Mouse (Mus musculus) limb, embryonic 12.5 days (tissue): ENCODE data around the gene Cuta. TPM values are rescaled to one million over a fixed set of nuclear protein-coding genes. Genes with fewer than 3 reads are reported as not detected.

Experiments
- ATAC-seq: fragments of 200-750 bp; cut with Nextera tagmentation; 2 replicates; pipeline ENCODE4 v1.8.0; 2017; ENCODE audit warnings: low read depth, moderate TSS enrichment; ENCODE audit not compliant: insufficient number of reproducible peaks, insufficient read depth, low FRiP score, low TSS enrichment
- H3K27ac ChIP-seq: fragments of 300-500 bp; sonication (generic); 2 replicates; pipeline ENCODE4 v1.5.1; 2016; ENCODE audit warnings: mild to moderate bottlenecking, moderate library complexity
- H3K27me3 ChIP-seq: fragments of 300-500 bp; sonication (generic); 2 replicates; pipeline ENCODE4 v1.6.1; 2016; ENCODE audit warnings: mild to moderate bottlenecking, moderate library complexity
- H3K36me3 ChIP-seq: fragments of 300-500 bp; sonication (generic); 2 replicates; pipeline ENCODE4 v1.6.1; 2016; ENCODE audit warnings: mild to moderate bottlenecking, moderate library complexity
- H3K4me1 ChIP-seq: fragments of 300-500 bp; sonication (generic); replicated peaks from 2 replicates; pipeline ENCODE4 v1.6.1; 2016
- H3K4me2 ChIP-seq: fragments of 300-500 bp; sonication (generic); 2 replicates; pipeline ENCODE4 v1.6.1; 2016; ENCODE audit warnings: mild to moderate bottlenecking, moderate library complexity
- H3K4me3 ChIP-seq: fragments of 300-500 bp; sonication (generic); replicated peaks from 2 replicates; pipeline ENCODE4 v1.5.1; 2016; ENCODE audit warnings: mild to moderate bottlenecking
- H3K9ac ChIP-seq: fragments of 300-500 bp; sonication (generic); replicated peaks from 2 replicates; pipeline ENCODE4 v1.6.1; 2016; ENCODE audit warnings: mild to moderate bottlenecking, moderate library complexity
- H3K9me3 ChIP-seq: fragments of 300-500 bp; sonication (generic); 2 replicates; pipeline ENCODE4 v1.6.1; 2016; ENCODE audit warnings: mild to moderate bottlenecking, moderate library complexity
- WGBS: fragments of 180-500 bp; shearing (Covaris S2); methylation state at CpG from one replicate; pipeline ENCODE4 v1.1.7; 2016; 5-methylcytosine and 5-hydroxymethylcytosine counted together
- polyA plus RNA-seq: library from polyadenylated mRNA; unstranded; fragments of >200 nt; fragmentation: Nextera tagmentation; extraction: Ambion mirVana; gene quantifications from 2 replicates; pipeline ENCODE4 v1.2.1, GENCODE M21; 2016

Gene Cuta
- polyA plus RNA-seq, 1 experiment from 2014 or later: 188 TPM

DNA sequence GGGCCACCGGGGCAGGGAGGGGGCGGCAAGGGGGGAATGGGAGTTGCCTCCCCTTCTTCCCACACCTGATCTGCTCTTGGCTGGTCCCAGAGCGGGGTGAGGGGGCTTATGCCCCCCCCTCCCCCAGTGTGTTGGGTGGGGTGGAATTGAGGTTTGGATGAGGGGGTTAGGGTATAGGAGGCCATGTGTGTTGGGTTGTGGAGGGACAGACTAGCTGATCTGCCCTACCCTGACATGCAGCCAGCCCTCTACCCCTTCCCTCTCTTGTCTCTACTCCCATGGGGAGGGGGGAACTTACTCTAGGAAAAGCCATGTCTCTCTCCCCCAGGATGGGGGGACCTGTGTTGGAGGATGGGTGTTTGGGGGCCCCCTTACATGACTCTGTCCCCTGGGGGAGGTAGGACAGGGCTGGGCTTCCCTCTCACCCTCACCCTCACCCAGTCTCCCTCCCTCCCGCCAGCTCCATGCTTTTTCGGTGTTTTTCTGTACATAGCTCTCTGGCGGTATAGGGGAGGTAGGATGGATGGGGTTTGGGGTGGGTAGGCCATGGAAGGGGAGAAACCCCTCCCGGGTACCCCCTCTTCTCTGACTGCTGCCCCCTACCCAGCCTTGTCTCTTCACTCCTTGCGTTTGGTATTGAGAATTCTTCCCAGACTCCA, 32.0 kb upstream of the Cuta start:
- Histone ChIP-seq H3K36me3 (peaks cover 57% of the 10 kb centered on the region), H3K9me3 (no peaks in the 10 kb centered on the region), H3K4me1 (peaks cover 32% of the 10 kb centered on the region), H3K27me3 (no peaks in the 10 kb centered on the region), H3K27ac (peak overlapping the region; percentile 17; the same call in 1 of the 2 replicates), H3K4me3 (peak overlapping the region; percentile 82), H3K4me2 (peak overlapping the region; percentile 74), H3K9ac (peak overlapping the region; percentile 47; the same call in 1 of the 2 replicates)
- no peak for ATAC-seq
- WGBS: 68% methylated on average over 8 of the region's 8 CpGs

DNA sequence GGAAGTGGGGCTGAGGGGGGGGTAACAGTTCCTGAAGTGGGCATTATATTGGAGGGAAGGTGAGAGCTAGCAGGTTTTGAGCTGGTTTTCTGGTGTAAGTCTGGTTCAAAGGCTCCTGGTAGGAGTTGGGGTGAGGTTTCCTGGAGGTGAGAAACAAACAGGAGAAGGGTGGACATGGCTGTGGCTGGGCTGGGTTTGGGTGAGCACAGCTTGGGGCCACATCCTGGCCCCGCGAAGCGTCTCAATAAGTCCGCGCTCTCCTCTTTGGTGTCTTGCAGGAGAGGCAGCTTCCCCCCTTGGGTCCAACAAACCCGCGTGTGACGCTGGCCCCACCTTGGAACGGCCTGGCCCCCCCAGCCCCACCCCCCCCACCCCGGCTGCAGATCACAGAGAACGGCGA, 30.9 kb upstream of the Cuta start:
- Histone ChIP-seq H3K4me1 (peaks cover 26% of the 10 kb centered on the region), H3K9me3 (no peaks in the 10 kb centered on the region), H3K27ac (no peak overlapping the region), H3K27me3 (no peaks in the 10 kb centered on the region), H3K36me3 (peaks cover 57% of the 10 kb centered on the region), H3K4me2 (no peak overlapping the region; the same call in 1 of the 2 replicates), H3K9ac (no peak overlapping the region), H3K4me3 (no peak overlapping the region)
- 55% methylated on average over 12 of the region's 12 CpGs for WGBS
- no peak for ATAC-seq

DNA sequence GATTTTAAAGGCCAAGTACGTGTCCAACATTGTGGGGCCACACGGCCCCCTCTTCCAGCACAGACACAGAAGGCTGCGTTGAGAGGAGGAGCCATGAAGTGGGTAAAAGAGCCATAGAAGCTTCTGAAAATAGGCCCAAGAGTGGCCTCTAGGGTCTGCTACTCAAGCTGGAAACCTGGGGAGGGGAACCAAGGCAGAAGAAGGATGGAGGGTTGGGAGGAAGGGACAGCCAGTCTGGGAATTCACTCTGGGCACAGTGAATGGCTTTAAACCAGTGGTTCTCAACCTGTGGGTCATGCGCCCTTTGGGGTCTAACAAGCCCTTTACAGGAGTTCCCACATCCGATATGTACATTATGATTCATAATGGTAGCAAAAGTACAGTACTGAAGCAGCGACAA, 29.9 kb upstream of the Cuta start:
- no peak overlapping the region for H3K4me3 ChIP-seq
- peaks cover 57% of the 10 kb centered on the region for H3K36me3 ChIP-seq
- peaks cover 19% of the 10 kb centered on the region for H3K4me1 ChIP-seq
- H3K4me2 ChIP-seq: no peak overlapping the region
- no peak for ATAC-seq
- no peaks in the 10 kb centered on the region for H3K27me3 ChIP-seq
- no peaks in the 10 kb centered on the region for H3K9me3 ChIP-seq
- no peak overlapping the region for H3K9ac ChIP-seq
- 0 out of 2 replicates have a peak overlapping the region, but pooled peaks have one; percentile 18 for H3K27ac ChIP-seq
- WGBS: 85% methylated on average over 6 of the region's 6 CpGs

DNA sequence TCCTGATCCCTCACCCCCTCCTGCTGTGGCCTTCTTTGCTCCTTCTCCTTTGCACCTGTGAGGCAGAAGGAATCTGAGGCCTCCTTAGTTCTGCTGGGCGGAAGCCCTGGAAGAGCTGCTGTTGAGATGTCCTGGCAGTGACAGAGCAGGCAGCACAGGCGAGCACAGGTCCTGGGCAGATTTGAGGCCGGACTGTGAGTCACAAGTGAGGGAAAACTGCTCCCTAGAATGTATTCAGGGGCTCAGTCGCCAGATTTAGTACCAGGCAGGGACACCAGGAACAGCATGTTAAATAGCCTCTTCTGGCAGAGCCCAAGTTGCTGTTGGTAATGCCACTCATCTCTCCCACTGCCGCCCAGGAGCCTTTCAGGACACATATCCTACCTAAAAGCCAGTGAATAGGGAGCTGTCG, 28.8 kb upstream of the Cuta start:
- no peak overlapping the region for H3K27ac ChIP-seq
- no peak for ATAC-seq
- H3K9me3 ChIP-seq: no peaks in the 10 kb centered on the region
- no peak overlapping the region for H3K4me3 ChIP-seq
- no peak overlapping the region for H3K4me2 ChIP-seq
- H3K9ac ChIP-seq: no peak overlapping the region
- H3K4me1 ChIP-seq: peaks cover 12% of the 10 kb centered on the region
- H3K36me3 ChIP-seq: peaks cover 64% of the 10 kb centered on the region
- 82% methylated on average over 6 of the region's 6 CpGs for WGBS
- H3K27me3 ChIP-seq: no peaks in the 10 kb centered on the region

- no peak overlapping the region for H3K27ac ChIP-seq
- H3K4me3 ChIP-seq: no peak overlapping the region
- H3K9me3 ChIP-seq: no peaks in the 10 kb centered on the region
- no peak overlapping the region for H3K4me2 ChIP-seq
- no peak overlapping the region for H3K9ac ChIP-seq
- 88% methylated on average over 6 of the region's 6 CpGs for WGBS
- H3K36me3 ChIP-seq: peaks cover 72% of the 10 kb centered on the region
- no peaks in the 10 kb centered on the region for H3K27me3 ChIP-seq
- ATAC-seq: no peak
- H3K4me1 ChIP-seq: peaks cover 12% of the 10 kb centered on the region
Measured at GRCm38 (mm10) chr17:26967477-26967876, 28.1 kb upstream of the Cuta start.

GRCm38 (mm10) chr17:26966993-26967392, 27.6 kb upstream of the Cuta start:
- no peaks in the 10 kb centered on the region for H3K9me3 ChIP-seq
- no peak for ATAC-seq

GRCm38 (mm10) chr17:26961572-26962240, 22.3 kb upstream of the Cuta start:
- no peak overlapping the region for H3K27ac ChIP-seq
- no peaks in the 10 kb centered on the region for H3K27me3 ChIP-seq
- no peaks in the 10 kb centered on the region for H3K4me1 ChIP-seq
- 91% methylated on average over 21 of the region's 21 CpGs for WGBS
- H3K9me3 ChIP-seq: no peaks in the 10 kb centered on the region
- H3K9ac ChIP-seq: no peak overlapping the region
- H3K4me3 ChIP-seq: no peak overlapping the region
- peaks cover 98% of the 10 kb centered on the region for H3K36me3 ChIP-seq
- ATAC-seq: no peak
- no peak overlapping the region for H3K4me2 ChIP-seq

More at GRCm38 (mm10) chr17:26966993-26967392, 27.6 kb upstream of the Cuta start:
- Histone ChIP-seq H3K9ac (no peak overlapping the region), H3K27ac (no peak overlapping the region), H3K36me3 (peaks cover 76% of the 10 kb centered on the region), H3K27me3 (no peaks in the 10 kb centered on the region), H3K4me1 (peaks cover 12% of the 10 kb centered on the region), H3K4me2 (no peak overlapping the region), H3K4me3 (no peak overlapping the region)
- 92% methylated on average over 11 of the region's 11 CpGs for WGBS

DNA sequence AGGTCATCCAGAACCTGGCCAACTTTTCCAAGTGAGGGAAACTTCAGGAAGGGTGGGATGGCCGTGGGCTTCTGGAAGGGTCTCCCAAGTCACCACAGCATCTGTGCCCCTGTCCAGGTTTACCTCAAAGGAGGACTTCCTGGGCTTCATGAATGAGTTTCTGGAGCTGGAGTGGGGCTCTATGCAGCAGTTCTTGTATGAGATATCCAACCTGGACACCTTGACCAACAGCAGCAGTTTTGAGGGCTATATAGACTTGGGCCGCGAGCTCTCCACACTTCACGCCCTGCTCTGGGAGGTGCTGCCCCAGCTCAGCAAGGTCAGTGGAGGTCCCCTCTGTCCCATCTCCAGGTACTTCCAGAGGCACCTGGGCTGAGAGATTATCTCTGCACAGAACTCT, 20.4 kb upstream of the Cuta start:
- Histone ChIP-seq H3K27ac (no peak overlapping the region), H3K4me3 (no peak overlapping the region), H3K27me3 (no peaks in the 10 kb centered on the region), H3K36me3 (peaks cover 98% of the 10 kb centered on the region), H3K9ac (no peak overlapping the region), H3K4me1 (no peaks in the 10 kb centered on the region; the same call in 1 of the 2 replicates), H3K9me3 (no peaks in the 10 kb centered on the region), H3K4me2 (no peak overlapping the region)
- ATAC-seq: no peak
- WGBS: 86% methylated on average over 4 of the region's 4 CpGs

- Histone ChIP-seq H3K4me1 (peaks cover 3% of the 10 kb centered on the region), H3K36me3 (peaks cover 93% of the 10 kb centered on the region), H3K9ac (no peak overlapping the region), H3K27ac (no peak overlapping the region), H3K27me3 (no peaks in the 10 kb centered on the region), H3K9me3 (no peaks in the 10 kb centered on the region), H3K4me2 (no peak overlapping the region), H3K4me3 (no peak overlapping the region)
- WGBS: 51% methylated on average over 5 of the region's 5 CpGs
- ATAC-seq: no peak
Measured at GRCm38 (mm10) chr17:26958880-26959279, 19.5 kb upstream of the Cuta start.

GRCm38 (mm10) chr17:26957872-26958271, 18.5 kb upstream of the Cuta start:
- peaks cover 84% of the 10 kb centered on the region for H3K36me3 ChIP-seq
- no peak overlapping the region for H3K9ac ChIP-seq
- no peak overlapping the region for H3K27ac ChIP-seq
- H3K4me1 ChIP-seq: peaks cover 13% of the 10 kb centered on the region
- ATAC-seq: no peak
- H3K9me3 ChIP-seq: no peaks in the 10 kb centered on the region
- no peak overlapping the region for H3K4me3 ChIP-seq
- WGBS: 91% methylated on average over 5 of the region's 5 CpGs
- H3K27me3 ChIP-seq: no peaks in the 10 kb centered on the region; the same call in 1 of the 2 replicates
- H3K4me2 ChIP-seq: no peak overlapping the region

DNA sequence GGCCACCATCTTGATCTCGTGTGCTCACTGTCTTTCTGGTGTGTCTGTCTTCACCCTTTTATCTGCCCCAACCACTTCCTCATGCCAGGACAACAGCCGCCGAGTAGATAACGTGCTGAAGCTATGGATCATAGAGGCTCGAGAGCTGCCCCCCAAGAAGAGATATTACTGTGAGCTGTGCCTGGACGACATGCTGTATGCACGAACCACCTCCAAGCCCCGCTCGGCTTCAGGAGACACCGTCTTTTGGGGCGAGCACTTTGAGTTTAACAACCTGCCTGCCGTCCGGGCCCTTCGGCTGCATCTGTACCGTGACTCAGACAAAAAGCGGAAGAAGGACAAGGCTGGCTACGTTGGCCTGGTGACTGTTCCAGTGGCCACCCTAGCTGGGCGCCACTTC, 17.5 kb upstream of the Cuta start:
- Histone ChIP-seq H3K9me3 (no peaks in the 10 kb centered on the region), H3K9ac (no peak overlapping the region), H3K4me3 (no peak overlapping the region), H3K36me3 (peaks cover 74% of the 10 kb centered on the region), H3K4me1 (peaks cover 23% of the 10 kb centered on the region), H3K27ac (no peak overlapping the region), H3K4me2 (no peak overlapping the region), H3K27me3 (no peaks in the 10 kb centered on the region; the same call in 1 of the 2 replicates)
- no peak for ATAC-seq
- WGBS: 95% methylated on average over 18 of the region's 18 CpGs
